Mouse (Mus musculus): ENCODE measurements around the gene Apba1. TPM values are rescaled to one million over a fixed set of nuclear protein-coding genes. Genes with fewer than 3 reads are reported as not detected.

Apba1 gene
- polyA plus RNA-seq, 1 experiment = 1.9 TPM

- 52% methylated on average over 3 of the region's 3 CpGs for WGBS
- TF ChIP-seq POLR2A (IDR thresholded peaks at IDR 0.05; ENCODE audit: low read depth, low read length) = no peak
- TF ChIP-seq CTCF (conservative IDR thresholded peaks at IDR 0.05; ENCODE audit: insufficient read depth, insufficient read length, low read depth, low read length) = no peak
- no peaks in the 10 kb centered on the region for H3K4me1 ChIP-seq (ENCODE audit: control insufficient read depth, insufficient read depth, low read length)
Measured at GRCm38 (mm10) chr19:23822497-23822896, 63.8 kb downstream of the Apba1 start.

GRCm38 (mm10) chr19:23823533-23823932 lies 64.8 kb downstream of the Apba1 start:
- Histone ChIP-seq H3K27me3 (replicated peaks; ENCODE audit: control insufficient read depth, insufficient read depth, low read length) (no peaks in the 10 kb centered on the region), H3K4me1 (ENCODE audit: control insufficient read depth, insufficient read depth, low read length) (no peaks in the 10 kb centered on the region), H3K36me3 (ENCODE audit: control insufficient read depth, insufficient read depth, low read length) (no peaks in the 10 kb centered on the region), H3K27ac (ENCODE audit: insufficient read depth, low read depth, low read length) (no peak overlapping the region), H3K4me3 (ENCODE audit: insufficient read depth, low read depth, low read length) (no peak overlapping the region)
- DNase-seq = no peak
- WGBS = 93% methylated on average over 4 of the region's 4 CpGs
- TF ChIP-seq CTCF (conservative IDR thresholded peaks at IDR 0.05; ENCODE audit: insufficient read depth, insufficient read length, low read depth, low read length) (no peak), POLR2A (IDR thresholded peaks at IDR 0.05; ENCODE audit: low read depth, low read length) (no peak)

More at GRCm38 (mm10) chr19:23822497-23822896, 63.8 kb downstream of the Apba1 start:
- Histone ChIP-seq H3K4me3 (ENCODE audit: insufficient read depth, low read depth, low read length) (no peak overlapping the region), H3K27ac (ENCODE audit: insufficient read depth, low read depth, low read length) (no peak overlapping the region), H3K27me3 (replicated peaks; ENCODE audit: control insufficient read depth, insufficient read depth, low read length) (no peaks in the 10 kb centered on the region), H3K36me3 (ENCODE audit: control insufficient read depth, insufficient read depth, low read length) (no peaks in the 10 kb centered on the region)
- no peak for DNase-seq

DNA sequence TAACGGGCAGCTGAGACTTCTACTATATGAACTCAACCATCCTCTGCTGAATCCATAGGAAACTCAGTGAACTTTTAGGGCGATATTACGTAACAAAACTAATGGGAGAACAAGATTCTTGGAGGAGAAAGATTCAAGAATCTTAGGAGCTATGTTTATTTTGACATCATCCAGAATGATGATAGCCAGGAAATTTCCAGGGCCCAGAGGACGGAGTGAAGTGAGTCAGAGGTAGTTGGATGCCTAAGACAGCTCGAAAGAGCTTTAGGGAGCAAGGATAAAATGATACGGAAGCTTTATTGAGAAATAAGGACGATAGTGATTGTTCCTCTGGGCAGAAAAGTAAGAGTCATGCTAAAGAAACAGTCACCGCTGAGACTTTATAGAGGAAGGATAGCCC lies 67.6 kb downstream of the Apba1 start:
- WGBS = 89% methylated on average over 8 of the region's 8 CpGs
- H3K4me3 ChIP-seq (ENCODE audit: insufficient read depth, low read depth, low read length) = no peak overlapping the region
- DNase-seq = no peak
- H3K36me3 ChIP-seq (ENCODE audit: control insufficient read depth, insufficient read depth, low read length) = no peaks in the 10 kb centered on the region
- TF ChIP-seq CTCF (conservative IDR thresholded peaks at IDR 0.05; ENCODE audit: insufficient read depth, insufficient read length, low read depth, low read length) (no peak), POLR2A (IDR thresholded peaks at IDR 0.05; ENCODE audit: low read depth, low read length) (no peak)
- no peak overlapping the region for H3K27ac ChIP-seq (ENCODE audit: insufficient read depth, low read depth, low read length)
- H3K4me1 ChIP-seq (ENCODE audit: control insufficient read depth, insufficient read depth, low read length) = no peaks in the 10 kb centered on the region
- no peaks in the 10 kb centered on the region for H3K27me3 ChIP-seq (replicated peaks; ENCODE audit: control insufficient read depth, insufficient read depth, low read length)

DNA sequence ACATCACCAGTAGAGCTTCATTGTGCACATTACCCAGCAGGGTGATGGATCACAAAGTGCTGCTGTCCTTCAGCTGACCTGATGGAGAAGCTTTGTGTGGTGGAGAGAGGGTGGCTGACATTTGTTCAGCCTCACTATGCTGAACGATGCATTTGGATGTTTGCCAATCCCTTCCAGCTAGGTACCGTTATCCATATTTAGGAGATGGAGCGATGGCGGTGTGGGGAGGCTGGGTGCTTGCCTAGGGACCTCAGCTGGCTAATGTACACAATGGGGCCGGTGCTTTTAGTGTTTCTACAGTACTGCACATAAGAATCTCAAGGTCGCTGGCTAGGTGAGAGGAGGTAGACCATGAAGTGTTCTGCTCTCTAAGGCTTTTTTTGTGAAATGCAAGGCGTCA lies 72.1 kb downstream of the Apba1 start:
- H3K4me3 ChIP-seq (ENCODE audit: insufficient read depth, low read depth, low read length) = no peak overlapping the region
- no peaks in the 10 kb centered on the region for H3K27me3 ChIP-seq (replicated peaks; ENCODE audit: control insufficient read depth, insufficient read depth, low read length)
- TF ChIP-seq POLR2A (IDR thresholded peaks at IDR 0.05; ENCODE audit: low read depth, low read length) = no peak
- no peak for TF ChIP-seq CTCF (conservative IDR thresholded peaks at IDR 0.05; ENCODE audit: insufficient read depth, insufficient read length, low read depth, low read length)
- H3K27ac ChIP-seq (ENCODE audit: insufficient read depth, low read depth, low read length) = no peak overlapping the region
- DNase-seq = no peak
- no peaks in the 10 kb centered on the region for H3K4me1 ChIP-seq (ENCODE audit: control insufficient read depth, insufficient read depth, low read length)
- 59% methylated on average over 7 of the region's 7 CpGs for WGBS
- no peaks in the 10 kb centered on the region for H3K36me3 ChIP-seq (ENCODE audit: control insufficient read depth, insufficient read depth, low read length)

GRCm38 (mm10) chr19:23833685-23834682 lies 75.3 kb downstream of the Apba1 start:
- TF ChIP-seq CTCF (conservative IDR thresholded peaks at IDR 0.05; ENCODE audit: insufficient read depth, insufficient read length, low read depth, low read length) (no peak), POLR2A (IDR thresholded peaks at IDR 0.05; ENCODE audit: low read depth, low read length) (no peak)
- Histone ChIP-seq H3K4me3 (ENCODE audit: insufficient read depth, low read depth, low read length) (no peak overlapping the region), H3K4me1 (ENCODE audit: control insufficient read depth, insufficient read depth, low read length) (no peaks in the 10 kb centered on the region), H3K27me3 (replicated peaks; ENCODE audit: control insufficient read depth, insufficient read depth, low read length) (no peaks in the 10 kb centered on the region), H3K27ac (ENCODE audit: insufficient read depth, low read depth, low read length) (no peak overlapping the region), H3K36me3 (ENCODE audit: control insufficient read depth, insufficient read depth, low read length) (no peaks in the 10 kb centered on the region)
- WGBS = 65% methylated on average over 14 of the region's 14 CpGs
- DNase-seq = peak; percentile 0

DNA sequence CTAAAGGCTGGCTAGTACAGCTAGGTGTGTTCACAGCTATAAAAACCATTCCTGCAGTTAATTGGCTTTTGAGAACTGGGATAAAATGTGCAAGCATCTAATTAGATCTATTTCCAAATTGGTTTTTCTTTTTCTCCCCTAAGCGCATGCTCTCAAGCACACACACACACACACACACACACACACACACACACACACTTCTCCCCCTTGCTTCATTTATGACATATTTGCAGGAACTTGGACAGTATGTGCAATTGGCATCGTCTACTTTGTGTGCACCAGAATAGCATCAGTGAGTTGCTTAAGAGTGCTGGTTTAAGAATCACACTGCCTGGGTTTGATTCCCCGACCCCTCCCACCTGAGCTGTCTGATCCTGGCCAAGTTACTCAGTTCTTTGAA lies 76.0 kb downstream of the Apba1 start:
- no peak overlapping the region for H3K4me3 ChIP-seq (ENCODE audit: insufficient read depth, low read depth, low read length)
- DNase-seq = no peak
- no peaks in the 10 kb centered on the region for H3K36me3 ChIP-seq (ENCODE audit: control insufficient read depth, insufficient read depth, low read length)
- H3K27ac ChIP-seq (ENCODE audit: insufficient read depth, low read depth, low read length) = no peak overlapping the region
- no peak for TF ChIP-seq CTCF (conservative IDR thresholded peaks at IDR 0.05; ENCODE audit: insufficient read depth, insufficient read length, low read depth, low read length)
- TF ChIP-seq POLR2A (IDR thresholded peaks at IDR 0.05; ENCODE audit: low read depth, low read length) = no peak
- WGBS = 71% methylated on average over 3 of the region's 3 CpGs
- H3K27me3 ChIP-seq (replicated peaks; ENCODE audit: control insufficient read depth, insufficient read depth, low read length) = no peaks in the 10 kb centered on the region
- H3K4me1 ChIP-seq (ENCODE audit: control insufficient read depth, insufficient read depth, low read length) = no peaks in the 10 kb centered on the region

GRCm38 (mm10) chr19:23855832-23856231 lies 97.1 kb downstream of the Apba1 start:
- Histone ChIP-seq H3K27me3 (replicated peaks; ENCODE audit: control insufficient read depth, insufficient read depth, low read length) (no peaks in the 10 kb centered on the region; the same call in 1 of the 2 replicates), H3K4me1 (ENCODE audit: control insufficient read depth, insufficient read depth, low read length) (no peaks in the 10 kb centered on the region), H3K4me3 (ENCODE audit: insufficient read depth, low read depth, low read length) (no peak overlapping the region), H3K36me3 (ENCODE audit: control insufficient read depth, insufficient read depth, low read length) (no peaks in the 10 kb centered on the region), H3K27ac (ENCODE audit: insufficient read depth, low read depth, low read length) (no peak overlapping the region)
- WGBS = 91% methylated on average over 7 of the region's 7 CpGs
- no peak for TF ChIP-seq CTCF (conservative IDR thresholded peaks at IDR 0.05; ENCODE audit: insufficient read depth, insufficient read length, low read depth, low read length)
- TF ChIP-seq POLR2A (IDR thresholded peaks at IDR 0.05; ENCODE audit: low read depth, low read length) = no peak
- DNase-seq = no peak

Measured in kidney, adult 2 months (tissue).